Mouse (Mus musculus) hematopoietic stem cell, adult 5-6 weeks (primary cell): ENCODE measurements around the gene Card9. TPM values are rescaled to one million over a fixed set of nuclear protein-coding genes. Genes with fewer than 3 reads are reported as not detected.

Source experiments
- ATAC-seq, 2 experiments: fragments of 125-278 bp in 1 of 2; replicated peaks in 1 of 2; 2 replicates each; pipeline ENCODE4 v1.8.0; 2016 to 2017; ENCODE audit warnings: inconsistent platforms in 2 of 2, mild to moderate bottlenecking in 2 of 2, moderate number of reproducible peaks in 2 of 2, low read depth in 1 of 2, moderate TSS enrichment in 1 of 2; ENCODE audit not compliant: low FRiP score in 2 of 2, poor library complexity in 2 of 2, severe bottlenecking in 2 of 2, insufficient read depth in 1 of 2, low TSS enrichment in 1 of 2
- total RNA-seq: library from RNA; stranded (forward); fragments of 172-1452, 232-1000 nt; gene quantifications from 2 replicates; pipeline ENCODE4 v1.2.3, GENCODE M21; 2017

Card9 gene
- total RNA-seq, 1 experiment from 2014 or later = 13.4 TPM

GRCm38 (mm10) chr2:26368572-26368971 is 7.9 kb upstream of the Card9 start:
- ATAC-seq = no peak

GRCm38 (mm10) chr2:26367911-26368310 is 7.2 kb upstream of the Card9 start:
- no peak for ATAC-seq

GRCm38 (mm10) chr2:26364738-26365465 is 4.2 kb upstream of the Card9 start:
- ATAC-seq = no peak

GRCm38 (mm10) chr2:26363481-26363880 is 2.8 kb upstream of the Card9 start:
- ATAC-seq = no peak

- no peak for ATAC-seq
These were observed 2.3 kb upstream of the Card9 start for GRCm38 (mm10) chr2:26362991-26363390.

- ATAC-seq = peak; percentile 63 to 74
These were observed 735 bp downstream of the Card9 start for GRCm38 (mm10) chr2:26359983-26360382.

GRCm38 (mm10) chr2:26358667-26359320 is 1.9 kb downstream of the Card9 start:
- no peak for ATAC-seq

- ATAC-seq = no peak
These were observed 3.2 kb downstream of the Card9 start for GRCm38 (mm10) chr2:26357484-26357883.

- no peak for ATAC-seq
These were observed 4.0 kb downstream of the Card9 start for GRCm38 (mm10) chr2:26356678-26357077.

GRCm38 (mm10) chr2:26356231-26356630 is 4.5 kb downstream of the Card9 start:
- no peak for ATAC-seq

GRCm38 (mm10) chr2:26354401-26354800 is 6.3 kb downstream of the Card9 start:
- no peak for ATAC-seq

GRCm38 (mm10) chr2:26353066-26353980 is 7.4 kb downstream of the Card9 start:
- ATAC-seq = no peak

- no peak; a peak in 1 of 4 replicates for ATAC-seq
These were observed 8.3 kb downstream of the Card9 start for GRCm38 (mm10) chr2:26352291-26352910.

GRCm38 (mm10) chr2:26351358-26352290 is 9.1 kb downstream of the Card9 start, which contains the start of gene Dnlz:
Gene Dnlz (minus strand): TSS chr2:26352110.
- ATAC-seq = peak; percentile 87 to 90

- no peak for ATAC-seq
These were observed 12.5 kb downstream of the Card9 start for GRCm38 (mm10) chr2:26348241-26348640.

GRCm38 (mm10) chr2:26342609-26343490 is 17.9 kb downstream of the Card9 start:
- no peak for ATAC-seq
